Mouse (Mus musculus) cerebellum, postnatal 36 days (tissue): ENCODE data around the gene Tmem176a.

Source experiments
- DNase-seq, 2 experiments: peaks; one replicate each; pipeline ENCODE4 v3.0.0; 2021 to 2022; ENCODE audit warnings: mixed read lengths in 2 of 2

The Tmem176a gene

GRCm38 (mm10) chr6:48894938-48895818 is 54.5 kb downstream of the Tmem176a start:
- DNase-seq: no peak

- DNase-seq: no peak
These were observed 55.2 kb downstream of the Tmem176a start for GRCm38 (mm10) chr6:48895941-48896340.
